Mouse (Mus musculus) spleen, embryonic (tissue): Measurements from ENCODE around the gene Ttll12.

Source experiments
- CTCF ChIA-PET: fragments of 350-600 bp; sonication (Branson Sonifier 250); formaldehyde crosslinking; loops from one replicate; lab custom pipeline; 2022; lab: Charles Lee

The Ttll12 gene

GRCm38 (mm10) chr15:83593702-83594512 is 1.1 kb downstream of the Ttll12 start:
- CTCF ChIA-PET = interaction anchor here (0.8 kb wide), 1 partner anchor 76 kb away, joined by 3 read pairs; no protein-coding TSS in a partner anchor

- CTCF ChIA-PET = interaction anchor here (0.8 kb wide), 1 partner anchor 75 kb away, joined by 3 read pairs; no protein-coding TSS in a partner anchor
Observed at GRCm38 (mm10) chr15:83593189-83593585, 1.8 kb downstream of the Ttll12 start.

- CTCF ChIA-PET = interaction anchor here (0.8 kb wide), 1 partner anchor 75 kb away, joined by 3 read pairs; no protein-coding TSS in a partner anchor
Observed at GRCm38 (mm10) chr15:83592260-83593188, 2.4 kb downstream of the Ttll12 start.

- CTCF ChIA-PET = no interaction called here
Observed at GRCm38 (mm10) chr15:83591758-83592157, 3.2 kb downstream of the Ttll12 start.

- CTCF ChIA-PET = no interaction called here
Observed at GRCm38 (mm10) chr15:83590841-83591240, 4.1 kb downstream of the Ttll12 start.

GRCm38 (mm10) chr15:83584741-83585220 is 10.2 kb downstream of the Ttll12 start:
- CTCF ChIA-PET = no interaction called here

- CTCF ChIA-PET = no interaction called here
Observed at GRCm38 (mm10) chr15:83583419-83584156, 11.4 kb downstream of the Ttll12 start.

- CTCF ChIA-PET = no interaction called here
Observed at GRCm38 (mm10) chr15:83582931-83583330, 12.0 kb downstream of the Ttll12 start.

GRCm38 (mm10) chr15:83576651-83577050 is 18.3 kb downstream of the Ttll12 start:
- CTCF ChIA-PET = no interaction called here

GRCm38 (mm10) chr15:83575543-83575942 is 19.4 kb downstream of the Ttll12 start:
- CTCF ChIA-PET = no interaction called here

- CTCF ChIA-PET = interaction anchor here (0.5 kb wide), 1 partner anchor 130 kb away, joined by 6 read pairs; no protein-coding TSS in a partner anchor
Observed at GRCm38 (mm10) chr15:83574731-83575351, 20.1 kb downstream of the Ttll12 start.

GRCm38 (mm10) chr15:83573606-83574005 is 21.4 kb downstream of the Ttll12 start:
- CTCF ChIA-PET = no interaction called here

GRCm38 (mm10) chr15:83572132-83572531 is 22.8 kb downstream of the Ttll12 start:
- CTCF ChIA-PET = no interaction called here

- CTCF ChIA-PET = no interaction called here
Observed at GRCm38 (mm10) chr15:83571636-83572035, 23.3 kb downstream of the Ttll12 start.

GRCm38 (mm10) chr15:83570641-83571040 is 24.3 kb downstream of the Ttll12 start:
- CTCF ChIA-PET = no interaction called here

- CTCF ChIA-PET = no interaction called here
Observed at GRCm38 (mm10) chr15:83569682-83570081, 25.3 kb downstream of the Ttll12 start.

- CTCF ChIA-PET = no interaction called here
Observed at GRCm38 (mm10) chr15:83568544-83568943, 26.4 kb downstream of the Ttll12 start.

- CTCF ChIA-PET = no interaction called here
Observed at GRCm38 (mm10) chr15:83567728-83568127, 27.2 kb downstream of the Ttll12 start.

- CTCF ChIA-PET = no interaction called here
Observed at GRCm38 (mm10) chr15:83566006-83566405, 29.0 kb downstream of the Ttll12 start.

GRCm38 (mm10) chr15:83565434-83565833 is 29.5 kb downstream of the Ttll12 start:
- CTCF ChIA-PET = no interaction called here
